Mouse (Mus musculus): Measurements from ENCODE around the gene Lrig2. TPM values are rescaled to one million over a fixed set of nuclear protein-coding genes. Genes with fewer than 3 reads are reported as not detected.
A peak's percentile ranks its signal among the peaks of the same experiment; 100 is the strongest.

Lrig2 gene
- polyA plus RNA-seq, 1 experiment from 2014 or later, result 9.1 TPM

DNA sequence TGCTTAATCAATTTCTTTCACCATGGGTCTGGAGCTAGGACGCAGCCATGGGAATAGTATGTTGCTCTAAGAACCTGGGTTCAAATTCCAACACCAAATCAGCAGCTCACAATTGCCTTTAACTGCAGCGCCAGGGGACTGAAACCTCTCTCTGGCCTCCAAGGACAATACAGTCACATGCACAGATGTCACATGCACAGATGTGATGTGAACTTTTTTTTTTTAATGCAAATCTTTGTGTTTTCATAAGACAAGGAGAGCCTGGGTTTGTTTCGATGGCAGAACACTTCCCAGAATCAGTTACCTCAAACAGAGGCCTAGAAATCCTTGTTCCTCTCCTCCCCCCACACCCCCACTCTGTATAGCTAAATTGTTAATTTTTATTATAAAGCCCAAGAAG, 133.5 kb downstream of the Lrig2 start:
- H3K4me2 ChIP-seq (ENCODE audit: low read depth, low read length), result no peak overlapping the region
- no peak overlapping the region for H3K9ac ChIP-seq (ENCODE audit: low read depth, low read length)
- H3K9me3 ChIP-seq (ENCODE audit: control insufficient read depth, low read length), result no peaks in the 10 kb centered on the region
- H3K4me1 ChIP-seq (ENCODE audit: control insufficient read depth, insufficient read depth, low read length), result no peaks in the 10 kb centered on the region
- no peak for ATAC-seq
- H3K36me3 ChIP-seq (ENCODE audit: control insufficient read depth, insufficient read depth, low read length), result no peaks in the 10 kb centered on the region
- no peak overlapping the region for H3K27ac ChIP-seq (ENCODE audit: low read length)
- H3K4me3 ChIP-seq (ENCODE audit: low read length), result no peak overlapping the region
- H3K27me3 ChIP-seq (replicated peaks; ENCODE audit: control insufficient read depth, insufficient read depth, low read length), result no peaks in the 10 kb centered on the region
- 77% methylated on average over 3 of the region's 3 CpGs for WGBS

DNA sequence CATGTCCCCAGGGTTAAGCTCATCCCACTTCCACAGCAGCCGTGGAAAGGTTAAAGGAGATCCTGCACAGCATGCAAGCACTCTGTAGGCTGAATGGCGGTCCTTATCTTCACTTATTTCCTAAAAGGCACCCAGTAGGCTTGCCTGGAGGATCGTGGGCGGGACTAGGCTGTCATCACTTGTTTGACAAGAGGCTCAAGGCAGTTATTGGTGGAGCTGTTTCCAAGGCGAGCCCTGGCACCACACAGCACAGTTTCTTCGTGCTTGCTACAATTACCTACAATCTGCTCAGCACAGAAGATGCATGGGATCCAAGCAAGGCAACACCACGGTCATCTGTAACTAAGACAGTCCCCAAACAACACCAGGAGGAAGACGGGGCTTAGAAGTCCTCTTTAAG, 137.8 kb downstream of the Lrig2 start:
- no peak for ATAC-seq
- Histone ChIP-seq H3K27ac (ENCODE audit: low read length) (no peak overlapping the region), H3K27me3 (replicated peaks; ENCODE audit: control insufficient read depth, insufficient read depth, low read length) (no peaks in the 10 kb centered on the region), H3K9ac (ENCODE audit: low read depth, low read length) (no peak overlapping the region), H3K4me1 (ENCODE audit: control insufficient read depth, insufficient read depth, low read length) (no peaks in the 10 kb centered on the region), H3K9me3 (ENCODE audit: control insufficient read depth, low read length) (no peaks in the 10 kb centered on the region), H3K36me3 (ENCODE audit: control insufficient read depth, insufficient read depth, low read length) (no peaks in the 10 kb centered on the region), H3K4me3 (ENCODE audit: low read length) (no peak overlapping the region), H3K4me2 (ENCODE audit: low read depth, low read length) (no peak overlapping the region)
- 67% methylated on average over 8 of the region's 8 CpGs for WGBS

DNA sequence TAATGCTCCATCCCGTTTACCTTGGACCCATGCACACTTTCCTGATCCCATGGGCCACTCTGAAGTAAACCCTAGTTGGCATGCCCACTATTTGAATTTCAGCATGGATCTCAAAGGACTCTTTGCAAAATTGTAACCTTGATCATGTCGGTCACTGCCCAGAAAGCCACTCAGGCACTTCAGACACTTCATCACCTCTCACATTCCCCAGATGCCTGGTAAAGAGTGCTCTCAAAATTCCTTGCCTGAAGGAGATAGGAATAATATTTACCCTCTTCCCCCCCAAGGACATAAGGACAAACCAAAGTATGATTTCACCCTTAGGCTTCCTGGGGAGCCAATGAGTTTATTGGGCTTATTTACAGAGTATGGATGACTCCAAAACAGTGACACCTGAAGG, 139.3 kb downstream of the Lrig2 start:
- no peak overlapping the region for H3K9ac ChIP-seq (ENCODE audit: low read depth, low read length)
- no peak overlapping the region for H3K27ac ChIP-seq (ENCODE audit: low read length)
- H3K4me1 ChIP-seq (ENCODE audit: control insufficient read depth, insufficient read depth, low read length), result no peaks in the 10 kb centered on the region
- WGBS, result 75% methylated on average over 2 of the region's 2 CpGs
- H3K9me3 ChIP-seq (ENCODE audit: control insufficient read depth, low read length), result no peaks in the 10 kb centered on the region
- H3K27me3 ChIP-seq (replicated peaks; ENCODE audit: control insufficient read depth, insufficient read depth, low read length), result no peaks in the 10 kb centered on the region
- no peaks in the 10 kb centered on the region for H3K36me3 ChIP-seq (ENCODE audit: control insufficient read depth, insufficient read depth, low read length)
- no peak overlapping the region for H3K4me2 ChIP-seq (ENCODE audit: low read depth, low read length)
- ATAC-seq, result no peak
- H3K4me3 ChIP-seq (ENCODE audit: low read length), result no peak overlapping the region

DNA sequence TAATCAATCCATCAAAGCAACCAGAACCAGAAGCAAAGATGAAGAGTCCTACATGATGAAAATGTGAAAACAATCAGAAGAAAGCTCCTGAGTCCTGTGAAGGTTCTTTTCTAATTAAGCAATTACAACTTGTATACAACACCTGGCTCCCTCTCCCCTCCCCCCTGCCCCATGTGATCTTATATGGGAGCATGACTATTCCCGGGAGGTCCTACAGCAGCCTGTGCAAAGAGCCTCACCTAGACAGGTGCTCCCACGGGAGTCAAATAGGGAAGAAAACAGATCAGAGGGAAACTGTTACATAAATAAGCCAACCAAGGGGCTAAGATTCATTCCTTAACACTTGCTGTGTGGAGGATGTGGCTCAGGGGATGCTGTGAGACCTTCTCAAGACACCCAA, 143.8 kb downstream of the Lrig2 start:
- 84% methylated on average over 2 of the region's 2 CpGs for WGBS
- H3K27ac ChIP-seq (ENCODE audit: low read length), result no peak overlapping the region
- no peak overlapping the region for H3K9ac ChIP-seq (ENCODE audit: low read depth, low read length)
- H3K4me2 ChIP-seq (ENCODE audit: low read depth, low read length), result no peak overlapping the region
- no peaks in the 10 kb centered on the region for H3K36me3 ChIP-seq (ENCODE audit: control insufficient read depth, insufficient read depth, low read length)
- H3K9me3 ChIP-seq (ENCODE audit: control insufficient read depth, low read length), result no peaks in the 10 kb centered on the region
- no peaks in the 10 kb centered on the region for H3K27me3 ChIP-seq (replicated peaks; ENCODE audit: control insufficient read depth, insufficient read depth, low read length)
- no peaks in the 10 kb centered on the region for H3K4me1 ChIP-seq (ENCODE audit: control insufficient read depth, insufficient read depth, low read length)
- H3K4me3 ChIP-seq (ENCODE audit: low read length), result no peak overlapping the region
- no peak for ATAC-seq

DNA sequence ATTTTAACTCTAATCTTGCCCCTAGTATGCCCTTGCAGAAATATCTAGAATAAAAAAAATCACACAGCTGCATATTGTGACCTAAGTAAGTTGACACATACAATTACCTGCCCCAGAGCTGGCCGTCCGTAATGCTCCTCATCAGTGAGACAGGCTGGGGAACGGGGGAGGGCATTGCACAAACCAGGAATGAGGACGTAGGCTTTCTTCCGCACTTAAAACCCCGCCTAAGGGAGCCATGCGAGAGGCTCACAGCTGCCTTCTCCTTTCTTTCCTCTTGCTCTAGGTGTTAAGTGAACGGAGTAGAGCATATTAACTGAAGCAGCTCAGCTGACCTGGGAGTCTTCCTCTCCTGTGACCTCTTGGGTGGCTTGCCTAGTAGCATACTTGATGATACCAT, 149.9 kb downstream of the Lrig2 start:
- Histone ChIP-seq H3K9ac (ENCODE audit: low read depth, low read length) (0 out of 2 replicates have a peak overlapping the region, but pooled peaks have one; percentile 26), H3K4me2 (ENCODE audit: low read depth, low read length) (no peak overlapping the region), H3K4me1 (ENCODE audit: control insufficient read depth, insufficient read depth, low read length) (peaks cover 20% of the 10 kb centered on the region), H3K27me3 (replicated peaks; ENCODE audit: control insufficient read depth, insufficient read depth, low read length) (no peaks in the 10 kb centered on the region), H3K4me3 (ENCODE audit: low read length) (no peak overlapping the region), H3K36me3 (ENCODE audit: control insufficient read depth, insufficient read depth, low read length) (no peaks in the 10 kb centered on the region), H3K9me3 (ENCODE audit: control insufficient read depth, low read length) (no peaks in the 10 kb centered on the region), H3K27ac (ENCODE audit: low read length) (no peak overlapping the region)
- WGBS, result 70% methylated on average over 8 of the region's 8 CpGs
- no peak for ATAC-seq

DNA sequence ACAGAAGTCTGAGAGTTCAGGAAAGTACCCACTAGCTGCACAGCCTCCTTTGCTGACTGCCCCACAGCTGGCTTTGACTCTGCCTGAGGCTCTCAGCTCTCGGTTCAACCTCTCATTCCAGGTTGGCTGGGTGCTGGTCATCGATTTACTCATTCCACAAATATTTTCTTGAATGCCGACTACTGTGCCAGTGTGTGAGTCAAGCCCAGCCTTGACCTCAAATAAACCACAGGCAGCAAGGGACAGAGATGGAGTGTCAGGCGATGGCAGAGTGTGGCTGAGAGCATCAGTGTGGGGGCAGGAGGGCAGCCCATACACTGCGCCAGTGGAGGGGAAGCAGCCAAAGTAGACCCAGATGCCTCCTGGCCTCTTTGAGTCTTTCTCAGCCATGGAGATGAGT, 151.4 kb downstream of the Lrig2 start:
- H3K4me2 ChIP-seq (ENCODE audit: low read depth, low read length), result no peak overlapping the region
- H3K36me3 ChIP-seq (ENCODE audit: control insufficient read depth, insufficient read depth, low read length), result no peaks in the 10 kb centered on the region
- 0 out of 2 replicates have a peak overlapping the region, but pooled peaks have one; percentile 16 for H3K9ac ChIP-seq (ENCODE audit: low read depth, low read length)
- no peak for ATAC-seq
- WGBS, result 48% methylated on average over 5 of the region's 5 CpGs
- no peak overlapping the region for H3K4me3 ChIP-seq (ENCODE audit: low read length)
- H3K4me1 ChIP-seq (ENCODE audit: control insufficient read depth, insufficient read depth, low read length), result peaks cover 20% of the 10 kb centered on the region
- H3K9me3 ChIP-seq (ENCODE audit: control insufficient read depth, low read length), result no peaks in the 10 kb centered on the region
- no peaks in the 10 kb centered on the region for H3K27me3 ChIP-seq (replicated peaks; ENCODE audit: control insufficient read depth, insufficient read depth, low read length)
- H3K27ac ChIP-seq (ENCODE audit: low read length), result peak overlapping the region; percentile 88

DNA sequence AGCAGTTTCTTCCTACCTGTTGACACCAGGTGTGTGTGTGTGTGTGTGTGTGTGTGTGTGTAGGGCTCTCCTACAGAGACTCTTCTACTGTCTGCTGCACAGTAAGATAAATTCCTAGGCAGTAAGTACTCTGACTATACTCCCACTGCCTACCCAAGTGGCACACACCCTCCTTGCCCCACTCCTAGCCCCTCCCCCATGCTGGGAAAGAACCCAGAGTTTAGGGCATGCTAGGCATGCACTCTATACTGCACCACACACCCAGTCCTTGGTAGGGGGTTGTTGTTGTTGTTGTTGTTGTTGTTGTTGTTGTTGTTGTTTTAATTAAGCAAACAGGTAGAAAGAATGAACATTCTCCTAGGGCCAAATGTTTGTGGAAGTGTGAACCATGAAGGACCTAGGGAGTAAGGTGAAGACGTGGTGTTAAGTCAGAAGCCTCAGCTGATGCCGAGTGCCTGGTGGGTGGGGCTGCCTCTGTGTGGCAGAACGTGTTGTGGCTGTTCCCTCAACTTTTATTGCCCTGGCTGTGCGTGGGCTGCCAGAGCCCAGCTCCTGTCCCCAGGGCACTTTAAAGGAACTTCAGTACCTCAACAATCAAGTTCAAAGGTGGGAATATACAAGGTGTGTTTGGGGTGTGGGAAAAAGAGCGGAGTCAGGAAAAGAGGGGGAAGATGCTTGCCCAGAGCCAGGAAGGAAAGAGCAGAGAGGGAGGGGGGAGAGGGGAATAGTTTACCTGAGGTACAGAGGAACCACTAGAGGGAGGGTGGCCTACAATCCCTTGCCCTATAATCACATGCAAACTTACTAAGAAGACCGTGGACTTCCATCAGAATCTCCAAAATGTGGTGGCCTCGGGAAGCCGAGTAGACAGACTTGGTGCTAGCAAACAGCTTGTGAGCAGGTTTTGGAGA, 152.2 kb downstream of the Lrig2 start:
- Histone ChIP-seq H3K9ac (ENCODE audit: low read depth, low read length) (peak overlapping the region; percentile 16; the same call in 1 of the 2 replicates), H3K36me3 (ENCODE audit: control insufficient read depth, insufficient read depth, low read length) (no peaks in the 10 kb centered on the region), H3K27ac (ENCODE audit: low read length) (peak overlapping the region; percentile 88), H3K4me1 (ENCODE audit: control insufficient read depth, insufficient read depth, low read length) (peaks cover 20% of the 10 kb centered on the region), H3K4me2 (ENCODE audit: low read depth, low read length) (no peak overlapping the region), H3K27me3 (replicated peaks; ENCODE audit: control insufficient read depth, insufficient read depth, low read length) (no peaks in the 10 kb centered on the region), H3K4me3 (ENCODE audit: low read length) (no peak overlapping the region), H3K9me3 (ENCODE audit: control insufficient read depth, low read length) (no peaks in the 10 kb centered on the region)
- ATAC-seq, result peak; percentile 97
- WGBS, result 33% methylated on average over 8 of the region's 8 CpGs

DNA sequence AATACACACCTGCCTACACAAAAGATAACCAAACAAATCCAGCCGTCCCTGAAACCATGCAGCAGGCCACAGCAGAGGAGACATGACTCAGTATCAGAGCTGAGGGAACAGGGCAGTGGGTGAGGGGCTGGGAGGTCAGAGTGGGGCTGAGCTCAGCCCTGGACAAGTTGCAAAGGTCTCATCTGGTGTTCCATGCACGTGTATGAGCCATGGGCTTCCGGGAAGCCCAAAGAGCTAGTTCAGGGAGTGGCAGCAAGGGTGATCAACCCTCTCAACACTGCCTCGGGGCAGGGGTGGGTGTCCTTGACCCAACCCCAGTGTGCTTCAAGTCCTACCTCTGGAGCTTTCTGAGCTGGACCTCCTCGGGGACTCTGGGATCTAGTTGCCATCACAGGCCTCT, 153.0 kb downstream of the Lrig2 start:
- ATAC-seq, result peak; percentile 39
- peak overlapping the region; percentile 88 for H3K27ac ChIP-seq (ENCODE audit: low read length)
- no peak overlapping the region for H3K4me2 ChIP-seq (ENCODE audit: low read depth, low read length)
- 56% methylated on average over 5 of the region's 5 CpGs for WGBS
- peaks cover 20% of the 10 kb centered on the region for H3K4me1 ChIP-seq (ENCODE audit: control insufficient read depth, insufficient read depth, low read length)
- H3K4me3 ChIP-seq (ENCODE audit: low read length), result no peak overlapping the region
- no peaks in the 10 kb centered on the region for H3K9me3 ChIP-seq (ENCODE audit: control insufficient read depth, low read length)
- H3K27me3 ChIP-seq (replicated peaks; ENCODE audit: control insufficient read depth, insufficient read depth, low read length), result no peaks in the 10 kb centered on the region
- H3K9ac ChIP-seq (ENCODE audit: low read depth, low read length), result peak overlapping the region; percentile 21
- no peaks in the 10 kb centered on the region for H3K36me3 ChIP-seq (ENCODE audit: control insufficient read depth, insufficient read depth, low read length)

DNA sequence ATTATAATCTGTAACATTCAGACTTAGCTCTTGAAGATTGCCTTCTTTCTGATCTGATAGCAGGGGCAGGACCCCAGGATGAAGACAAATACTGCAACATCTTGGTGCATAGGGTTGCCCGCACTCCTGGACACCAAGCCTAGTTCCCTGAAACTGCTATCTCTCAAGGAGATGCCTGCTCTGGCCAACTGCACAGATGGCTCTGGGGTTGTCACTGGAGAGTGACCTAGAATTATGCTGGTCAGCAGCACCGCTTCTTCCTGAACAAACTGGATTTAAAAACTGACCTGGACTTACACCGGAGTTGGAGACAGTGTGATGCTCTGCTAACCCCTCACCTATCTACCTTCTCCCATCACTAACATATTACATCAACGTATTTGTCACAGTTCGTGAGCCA, 155.6 kb downstream of the Lrig2 start:
- no peak overlapping the region for H3K27ac ChIP-seq (ENCODE audit: low read length)
- H3K4me1 ChIP-seq (ENCODE audit: control insufficient read depth, insufficient read depth, low read length), result peaks cover 26% of the 10 kb centered on the region
- H3K36me3 ChIP-seq (ENCODE audit: control insufficient read depth, insufficient read depth, low read length), result no peaks in the 10 kb centered on the region
- no peak for ATAC-seq
- no peak overlapping the region for H3K4me2 ChIP-seq (ENCODE audit: low read depth, low read length)
- no peaks in the 10 kb centered on the region for H3K9me3 ChIP-seq (ENCODE audit: control insufficient read depth, low read length)
- H3K4me3 ChIP-seq (ENCODE audit: low read length), result no peak overlapping the region
- H3K9ac ChIP-seq (ENCODE audit: low read depth, low read length), result no peak overlapping the region
- H3K27me3 ChIP-seq (replicated peaks; ENCODE audit: control insufficient read depth, insufficient read depth, low read length), result no peaks in the 10 kb centered on the region
- WGBS, result 92% methylated on average over 5 of the region's 5 CpGs
